Mouse (Mus musculus): ENCODE measurements around the gene Smim13.

DNA sequence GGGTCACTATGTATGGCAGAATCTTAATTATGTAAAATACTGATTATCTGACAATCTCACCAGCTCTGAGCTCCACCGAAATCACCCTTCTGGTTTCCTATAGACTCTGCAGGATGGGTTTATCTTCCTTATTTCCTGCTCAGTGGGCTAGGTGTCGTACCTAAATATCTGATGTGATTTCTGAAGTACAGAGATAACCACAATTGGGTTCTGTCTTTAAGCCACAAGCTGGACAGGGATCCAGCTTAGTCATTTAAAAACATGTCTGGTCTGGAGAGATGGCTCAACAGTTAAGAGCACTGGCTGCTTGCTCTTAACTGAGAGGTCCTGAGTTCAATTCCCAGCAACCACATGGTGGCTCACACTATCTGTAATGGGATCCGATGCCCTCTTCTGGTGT lies 7.3 kb downstream of the Smim13 start:
- TF ChIP-seq ZNF384 (IDR thresholded peaks at IDR 0.05; ENCODE audit: low read depth, low read length) (no peak), ZC3H11A (IDR thresholded peaks at IDR 0.05; ENCODE audit: borderline replicate concordance, low read depth, low read length) (no peak), CHD2 (IDR thresholded peaks at IDR 0.05; ENCODE audit: low read depth, low read length) (no peak)
